Mouse (Mus musculus) embryo, embryonic 9.5 days (tissue): Measurements from ENCODE around the gene Tac4.

Source experiments
- DNase-seq: peaks from one replicate; pipeline ENCODE4 v3.0.0-alpha.2; 2017; ENCODE audit errors: extremely low spot score

Gene Tac4

DNA sequence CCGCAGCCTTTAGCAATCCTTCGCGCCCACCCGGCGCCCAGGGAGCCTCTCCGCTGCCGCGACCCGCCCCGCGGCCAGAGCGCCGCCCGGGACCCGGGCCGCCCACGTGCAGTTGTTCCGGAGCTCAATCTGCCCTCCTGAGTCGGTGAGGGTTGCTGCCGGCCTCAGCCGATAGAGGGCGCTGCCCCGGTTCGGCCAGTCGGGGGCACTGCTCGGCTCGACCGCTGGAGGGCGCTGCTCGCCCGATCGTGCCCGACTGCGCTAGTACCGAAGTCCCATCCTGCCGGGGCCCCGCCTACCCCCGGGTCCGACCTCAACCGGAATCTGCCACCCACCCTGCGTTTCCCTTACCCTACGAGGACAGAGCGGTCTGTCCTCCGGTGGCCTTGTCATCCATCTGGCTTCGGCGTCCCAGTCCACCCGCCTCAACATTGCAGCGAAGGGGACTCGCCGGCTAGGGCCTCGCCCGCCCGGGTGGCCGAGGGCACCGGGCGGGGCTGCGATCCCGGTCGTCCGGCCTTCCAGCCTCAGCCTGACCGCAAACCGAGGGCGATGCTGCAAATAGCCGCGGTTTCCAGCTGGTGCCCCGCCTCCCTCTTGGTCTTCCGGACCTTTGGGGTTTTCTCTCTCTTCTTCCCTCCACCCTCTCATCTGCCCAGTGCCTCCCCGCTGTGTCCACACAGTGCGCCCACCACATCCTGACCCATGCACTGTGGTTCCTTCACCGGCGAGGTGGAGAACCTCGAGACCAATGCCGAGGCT lies 2.1 kb upstream of the Tac4 start:
- peak; percentile 97 for DNase-seq

DNA sequence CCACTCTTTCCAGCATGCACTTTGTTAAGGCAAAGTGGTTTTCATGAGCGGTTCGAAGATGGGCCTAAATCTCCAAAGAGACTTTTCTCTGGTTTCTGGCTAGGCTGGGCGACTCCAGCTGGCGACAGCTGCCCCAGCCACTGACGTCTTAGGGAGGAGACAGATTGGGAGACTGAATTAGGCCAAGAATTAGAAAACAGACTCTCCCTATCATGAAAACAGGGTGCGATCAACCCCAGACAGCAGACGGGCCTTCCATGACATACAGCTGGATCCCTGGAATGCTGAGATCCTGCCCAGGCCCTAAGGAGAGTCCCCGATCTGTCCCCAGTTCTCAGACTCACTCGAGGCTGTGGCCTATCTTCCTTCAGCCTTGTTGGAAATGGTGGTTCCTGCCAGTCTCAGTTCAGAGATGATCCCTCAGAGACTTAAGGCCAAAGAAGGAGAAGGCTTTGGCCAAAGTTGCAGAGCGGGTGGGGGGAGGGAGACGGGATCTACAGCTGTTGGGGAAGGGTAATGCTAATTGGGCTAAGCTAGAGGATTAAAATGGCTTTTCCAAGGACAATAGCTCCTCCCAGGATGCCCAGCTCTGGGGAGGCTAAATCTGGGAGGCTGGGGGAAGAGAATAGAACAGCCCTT lies 2.6 kb downstream of the Tac4 start:
- DNase-seq, result no peak

DNA sequence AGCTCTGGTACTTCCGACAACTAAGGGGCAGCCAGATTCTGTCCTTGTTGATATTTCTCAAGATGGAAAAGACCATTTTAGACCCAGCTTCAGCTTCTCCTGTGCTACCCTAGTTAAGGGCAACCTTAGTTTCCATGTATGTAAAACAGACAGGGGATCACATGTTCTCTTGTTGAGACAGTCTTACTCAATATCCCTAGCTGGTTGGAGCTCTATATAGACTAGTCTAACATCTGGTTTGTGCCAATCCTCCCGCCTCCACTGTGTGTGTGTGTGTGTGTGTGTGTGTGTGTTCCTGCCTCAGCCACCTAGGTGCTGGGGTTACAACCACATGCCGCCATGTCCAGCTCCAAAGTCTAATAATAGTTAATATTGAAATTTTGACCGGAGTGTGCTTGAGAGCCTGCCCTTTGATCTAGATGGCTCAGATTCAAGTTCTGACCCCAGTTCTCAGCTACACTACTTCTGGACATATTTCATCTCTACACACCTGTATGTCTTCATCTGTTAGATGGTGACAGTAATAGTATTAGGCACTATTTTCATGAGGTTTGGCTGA lies 3.2 kb downstream of the Tac4 start:
- DNase-seq, result no peak

DNA sequence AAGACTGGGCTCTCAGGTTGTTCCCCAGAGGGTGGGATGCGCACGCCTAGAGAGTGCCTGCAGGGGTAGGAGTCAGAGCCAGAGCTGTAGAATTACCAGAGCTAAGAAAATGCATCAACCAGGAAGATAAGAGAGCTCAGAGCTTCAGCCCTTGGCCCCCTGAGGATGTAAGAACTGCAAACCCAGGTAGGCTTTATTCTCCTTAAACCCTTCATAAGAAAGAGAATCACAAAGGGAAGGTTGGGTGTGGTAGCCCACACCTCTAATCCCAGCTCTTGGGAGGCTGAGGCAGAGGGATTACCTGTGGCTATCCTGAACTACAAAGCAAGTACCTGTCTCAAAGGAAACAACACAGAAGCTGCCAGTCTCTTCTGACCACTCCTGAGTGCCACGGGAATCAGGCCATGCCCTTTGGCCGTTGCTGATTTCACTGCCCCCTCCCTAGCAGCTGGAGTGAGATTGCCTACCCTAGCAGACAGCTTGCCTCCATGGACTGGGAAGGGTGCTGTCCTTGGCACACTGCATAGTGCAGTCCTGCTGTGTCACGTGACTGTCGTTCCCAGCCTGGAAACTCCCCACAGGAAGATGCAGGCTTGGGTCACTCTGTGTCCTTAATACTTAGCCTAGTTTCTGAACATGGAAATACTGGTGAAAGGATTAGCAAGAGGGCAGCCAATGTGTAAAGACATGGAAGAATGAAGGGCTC lies 5.4 kb downstream of the Tac4 start:
- DNase-seq, result no peak

DNA sequence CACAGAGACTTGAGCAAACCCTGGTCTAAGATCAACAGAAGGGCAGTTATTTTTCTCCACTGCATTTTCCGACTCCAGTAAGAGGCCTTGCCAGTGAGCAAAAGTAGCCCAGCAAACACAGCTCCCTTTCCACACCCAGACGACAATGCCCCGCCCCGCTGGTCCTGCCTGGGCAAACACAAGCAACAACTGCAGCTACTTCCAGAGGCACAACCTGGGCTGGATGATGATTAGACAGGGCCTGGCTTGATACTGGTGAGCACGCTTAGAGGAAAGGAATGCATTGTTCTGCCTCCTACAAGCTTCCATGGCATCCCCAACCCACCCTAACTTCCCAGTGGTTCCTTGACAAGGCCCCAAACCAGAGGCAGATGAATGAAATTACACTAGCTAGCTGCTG lies 12.3 kb downstream of the Tac4 start:
- no peak for DNase-seq

DNA sequence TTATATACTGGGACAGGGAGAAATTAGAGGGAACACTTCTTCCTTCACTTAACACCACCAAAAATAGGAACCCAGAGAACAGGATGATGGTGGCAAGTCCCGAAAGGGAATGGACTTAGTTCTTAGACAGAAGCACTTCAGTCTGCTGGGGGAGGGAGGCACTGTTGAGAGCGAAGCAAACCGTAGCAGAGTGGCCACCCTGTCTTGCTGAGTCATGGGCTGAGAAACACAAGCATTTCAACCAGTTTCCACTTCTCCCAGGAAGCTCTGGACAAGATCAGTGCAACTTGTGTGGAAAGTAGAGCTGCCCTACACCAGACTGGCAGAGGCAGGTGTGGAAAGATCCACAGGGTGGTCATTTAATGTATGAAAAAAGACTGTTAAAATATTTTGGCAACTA lies 13.3 kb downstream of the Tac4 start:
- DNase-seq, result no peak

DNA sequence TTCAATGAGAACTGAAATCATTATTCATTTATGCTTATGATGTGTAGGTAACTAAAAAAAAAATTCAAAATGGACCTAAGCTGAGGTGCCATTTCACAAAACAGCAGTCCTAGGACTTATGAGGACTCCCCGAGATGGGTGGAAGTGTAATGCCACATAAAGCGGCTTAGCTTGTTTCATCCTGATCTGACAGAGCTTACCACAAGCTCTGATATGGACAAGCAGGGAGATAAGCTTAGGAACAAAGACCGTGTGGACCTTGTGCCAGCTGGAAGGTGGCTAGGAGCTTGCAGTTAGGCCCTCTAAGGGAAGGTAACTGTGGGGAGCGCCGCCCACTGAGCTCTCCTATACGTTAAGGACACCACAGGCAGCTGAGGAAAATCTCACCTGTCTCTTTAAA lies 14.7 kb downstream of the Tac4 start:
- no peak for DNase-seq

DNA sequence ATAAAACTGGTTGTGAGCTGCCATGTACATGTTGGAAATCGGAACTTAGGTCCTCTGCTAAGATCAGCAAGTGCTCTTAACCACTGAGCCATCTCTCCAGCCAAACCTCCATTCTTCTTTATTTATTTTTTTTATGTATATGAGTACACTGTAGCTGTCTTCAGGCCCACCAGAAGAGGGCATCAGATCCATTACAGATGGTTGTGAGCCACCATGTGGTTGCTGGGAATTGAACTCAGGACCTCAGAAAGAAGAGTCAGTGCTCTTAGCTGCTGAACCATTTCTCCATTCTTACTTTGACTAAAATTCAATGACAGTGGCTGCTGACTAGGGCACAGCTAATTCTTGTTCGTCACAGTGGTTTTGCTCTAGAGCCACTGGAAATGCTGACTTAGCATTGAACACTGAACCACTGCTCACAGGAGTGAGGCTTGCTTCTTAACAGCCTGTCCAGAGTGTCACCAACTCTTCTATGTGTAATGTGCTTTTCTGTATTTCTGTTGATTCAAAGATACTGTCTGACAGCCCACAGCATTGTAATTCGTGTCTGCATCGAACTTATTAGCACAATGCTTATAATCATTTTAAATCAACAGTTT lies 17.8 kb downstream of the Tac4 start:
- DNase-seq, result no peak

DNA sequence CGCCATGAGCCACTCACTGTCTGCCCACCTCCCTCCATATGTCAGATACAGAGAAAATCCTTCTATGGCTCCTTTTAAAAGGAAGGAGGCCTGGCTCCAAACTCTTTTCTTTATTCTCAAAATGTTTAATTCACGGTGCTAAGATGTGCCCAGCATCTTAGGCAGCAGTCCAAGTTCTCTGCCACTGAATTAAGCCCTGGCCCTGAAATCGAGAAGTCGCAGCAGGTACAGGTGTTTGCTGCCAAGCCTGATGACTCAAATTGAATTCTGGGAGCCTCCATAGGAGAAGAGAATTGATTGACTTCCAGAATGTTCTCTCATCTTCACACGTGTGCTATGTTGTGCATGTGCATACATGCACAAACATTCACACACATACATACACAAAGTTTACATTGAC lies 21.0 kb downstream of the Tac4 start:
- DNase-seq, result no peak

DNA sequence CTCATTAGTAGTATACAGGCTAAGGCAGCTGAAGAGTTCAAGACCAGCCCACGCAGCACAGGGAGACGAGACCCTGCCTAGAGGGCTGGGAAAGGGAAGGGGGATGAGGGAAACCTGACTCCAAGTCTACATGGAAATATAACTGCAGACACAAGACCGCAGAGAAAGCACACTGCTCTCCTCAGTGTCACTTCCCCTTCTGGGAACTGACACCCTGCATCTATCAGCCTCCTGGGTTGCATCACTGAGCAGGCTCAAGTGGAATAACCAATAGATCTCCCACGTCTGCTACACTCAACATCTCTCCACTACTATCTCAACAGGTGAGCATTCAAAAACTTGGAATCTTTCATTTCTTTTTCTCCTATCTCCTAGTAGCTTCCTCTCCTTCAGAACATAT lies 30.7 kb downstream of the Tac4 start:
- no peak for DNase-seq

DNA sequence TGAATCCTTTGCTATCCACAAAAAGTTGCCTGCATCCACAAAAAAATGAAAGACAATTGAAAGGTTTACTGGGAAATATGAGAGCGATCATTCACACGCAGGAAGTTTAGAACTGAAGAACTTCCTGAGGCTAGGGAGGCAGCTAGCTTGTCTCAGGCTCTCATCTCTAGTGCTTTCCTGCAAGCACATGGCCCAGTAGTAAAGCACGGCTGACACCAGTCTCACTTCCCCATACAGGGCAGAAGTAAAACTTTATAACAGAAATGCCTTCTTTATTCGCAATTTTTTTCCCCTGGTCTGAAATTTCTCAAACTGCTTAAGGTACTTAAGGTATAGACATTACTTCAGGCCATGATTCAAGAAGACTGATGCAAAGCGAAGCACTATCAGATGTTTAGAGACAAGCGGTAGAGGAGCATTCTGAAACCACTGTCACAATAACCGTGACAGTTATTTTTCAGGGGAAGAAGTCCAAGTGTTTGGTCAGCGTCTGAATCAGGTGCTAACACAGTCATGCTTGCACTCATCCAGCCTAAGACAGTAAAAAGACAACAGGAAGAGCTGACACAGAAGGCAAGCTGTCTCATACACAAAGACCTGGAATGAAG lies 31.8 kb downstream of the Tac4 start:
- DNase-seq, result no peak

DNA sequence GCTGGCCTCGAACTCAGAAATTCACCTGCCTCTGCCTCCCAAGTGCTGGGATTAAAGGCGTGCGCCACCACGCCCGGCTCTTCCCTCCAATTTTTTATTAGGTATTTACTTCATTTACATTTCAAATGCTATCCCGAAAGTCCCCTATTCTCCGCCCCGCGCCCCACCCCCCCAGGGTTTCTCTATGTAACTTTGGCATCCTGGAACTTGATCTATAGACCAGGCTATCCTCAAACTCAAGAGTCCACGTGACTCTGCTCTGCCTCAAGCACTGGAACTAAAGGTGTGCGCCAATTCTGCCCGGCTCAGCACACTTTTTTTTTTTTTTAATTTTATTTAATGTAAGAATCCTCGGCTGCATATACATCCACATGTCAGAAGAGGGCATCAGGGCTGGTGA lies 34.4 kb downstream of the Tac4 start:
- DNase-seq, result no peak

DNA sequence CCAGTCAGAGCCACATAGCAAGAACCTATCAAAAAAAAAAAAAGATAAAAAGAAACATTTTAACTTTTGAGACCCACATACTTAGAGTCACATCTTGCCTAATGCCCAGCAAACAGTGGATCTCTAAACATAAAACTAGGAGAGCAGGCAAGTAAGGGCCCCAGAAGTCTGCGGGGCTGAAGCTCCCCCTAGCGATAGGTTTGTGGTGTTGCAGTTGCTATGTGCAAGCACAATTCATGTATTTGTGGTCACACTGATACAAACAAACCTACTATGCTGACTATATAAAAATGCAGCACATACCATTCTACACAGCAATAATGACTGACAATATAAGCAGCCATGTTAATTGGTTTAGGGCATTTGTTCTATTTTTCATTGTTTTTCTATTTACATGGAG lies 36.8 kb downstream of the Tac4 start:
- DNase-seq, result peak; percentile 20

DNA sequence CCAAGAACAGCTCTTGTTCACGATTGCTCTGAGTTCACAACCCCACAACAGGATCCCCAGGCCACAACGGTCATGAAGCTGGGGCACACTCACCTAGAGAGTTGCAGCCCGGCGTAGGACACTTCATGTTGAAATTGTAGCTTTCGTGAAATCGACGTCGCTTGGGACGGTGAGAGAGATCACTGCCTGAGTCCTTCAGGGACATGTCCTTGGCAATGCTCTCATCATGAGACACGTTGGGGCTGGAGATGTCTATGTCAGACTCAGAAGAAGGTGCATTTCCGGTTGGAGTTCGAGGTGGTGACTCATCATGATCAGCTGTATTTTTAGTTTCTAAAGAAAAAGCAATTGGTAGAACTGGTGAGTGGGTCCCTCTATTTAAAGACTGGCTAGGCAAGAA lies 38.6 kb downstream of the Tac4 start:
- no peak for DNase-seq

DNA sequence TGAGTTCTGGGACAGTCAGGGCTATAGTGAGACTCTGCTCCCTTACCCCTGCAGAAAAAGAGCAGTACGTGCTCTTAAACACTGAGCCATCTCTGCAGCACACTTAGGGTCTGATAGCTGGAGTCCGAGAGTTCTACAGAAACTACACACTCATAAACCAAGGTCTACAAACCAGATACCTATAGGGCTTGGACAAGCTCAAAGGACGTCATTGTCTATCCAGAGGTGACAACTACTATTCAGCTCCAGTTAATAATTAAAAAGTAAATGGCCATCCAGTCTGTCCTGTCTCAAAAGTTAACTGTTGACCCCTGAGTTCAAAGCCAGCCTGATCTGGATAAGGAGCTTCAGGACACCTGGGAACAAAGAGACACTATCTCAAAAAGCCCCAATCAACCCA lies 40.4 kb downstream of the Tac4 start:
- no peak for DNase-seq

DNA sequence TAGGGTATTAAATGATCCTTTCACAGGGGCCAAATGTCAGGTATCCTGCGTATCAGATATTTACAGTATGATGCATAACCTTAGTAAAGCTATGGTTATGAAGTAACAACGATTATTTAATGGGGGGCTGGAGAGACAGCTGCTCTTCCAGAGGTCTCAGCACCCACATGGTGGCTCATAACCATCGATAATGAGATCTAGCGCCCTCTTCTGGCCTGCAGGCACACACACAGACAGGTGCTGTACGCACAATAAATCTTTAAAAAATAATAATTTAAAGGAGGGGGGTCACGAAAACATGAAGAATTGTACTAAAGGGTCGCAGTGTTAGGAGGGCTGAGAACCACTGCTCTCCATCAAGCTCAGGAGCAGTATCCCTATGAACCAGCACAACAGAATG lies 44.3 kb downstream of the Tac4 start:
- DNase-seq, result no peak

DNA sequence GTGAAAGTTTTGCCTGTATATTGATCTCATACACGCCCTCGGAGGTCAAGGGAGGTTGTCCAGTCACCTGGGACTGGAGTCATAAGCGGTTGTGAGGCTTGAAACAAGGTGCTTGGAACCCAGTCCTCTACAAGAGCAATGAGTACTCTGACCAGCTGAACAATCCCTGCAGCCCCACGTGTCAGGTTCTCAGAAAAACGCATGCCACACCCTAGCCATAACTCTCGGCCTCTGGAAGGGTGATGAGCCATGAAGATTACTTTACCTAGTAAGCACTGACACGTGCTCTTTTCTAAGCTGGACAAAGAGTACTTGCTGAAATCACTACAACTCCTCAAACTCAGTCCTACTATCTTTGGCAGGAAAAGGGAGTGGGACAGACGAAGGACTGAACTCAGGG lies 46.2 kb downstream of the Tac4 start:
- no peak for DNase-seq

DNA sequence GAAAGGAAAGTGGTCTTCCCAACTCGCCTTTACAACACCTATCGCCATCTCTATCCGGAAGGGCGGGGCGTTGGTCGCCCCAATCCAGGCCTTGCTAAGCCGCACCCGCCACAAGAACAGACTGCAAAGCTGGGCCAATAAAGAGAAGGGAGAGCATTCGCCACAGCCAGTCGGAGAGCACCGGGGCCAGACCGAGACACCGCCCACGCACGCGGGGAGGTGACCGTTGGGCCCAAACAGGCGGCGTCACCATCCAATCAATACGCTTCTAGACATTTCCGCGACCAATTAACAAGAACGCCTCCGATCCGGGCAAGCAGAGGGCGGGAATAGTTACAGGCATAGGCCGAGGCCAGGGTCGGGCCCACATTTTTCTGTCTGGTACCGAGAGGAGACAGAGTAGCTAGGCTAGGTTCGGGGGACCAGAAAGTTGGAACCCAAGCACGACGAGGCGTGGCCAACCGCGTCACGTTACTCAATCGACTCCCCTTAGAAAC lies 48.2 kb downstream of the Tac4 start:
- DNase-seq, result peak; percentile 95

DNA sequence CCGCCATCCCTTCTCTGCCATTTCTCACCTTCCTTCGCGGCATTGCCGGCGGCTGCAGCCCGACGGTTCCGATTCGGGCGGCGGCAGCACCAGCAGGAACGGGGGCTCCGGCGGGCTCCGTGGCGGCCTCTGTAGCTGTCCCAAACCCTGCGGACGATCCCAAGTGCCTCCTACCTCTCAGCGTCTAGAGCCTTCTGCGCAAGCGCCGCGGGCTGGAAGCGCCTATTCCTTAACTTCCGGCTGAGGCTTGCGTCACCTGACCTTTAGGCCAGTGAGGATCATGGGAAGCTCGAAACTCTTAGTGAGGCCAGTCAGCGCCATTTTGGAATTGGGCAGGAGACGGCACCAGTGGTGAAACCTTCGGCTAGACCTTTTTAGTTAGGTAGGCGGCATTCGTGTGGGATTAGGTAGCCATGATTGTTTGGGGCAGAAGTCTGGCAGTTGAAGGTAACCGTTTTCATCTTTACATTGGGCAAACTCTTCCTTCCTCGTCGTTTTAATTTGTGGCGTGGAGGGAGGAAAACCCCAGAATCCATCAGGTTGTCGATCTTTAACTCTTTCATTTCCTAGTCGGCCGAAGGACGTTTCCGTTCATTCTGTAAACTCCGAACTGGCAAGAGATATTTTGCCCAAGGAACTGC lies 48.8 kb downstream of the Tac4 start, which contains the start of gene Kat7:
Gene Kat7, minus strand, starts transcription at position 240 of the 641 bp plus-strand sequence.
- DNase-seq, result peak; percentile 93

DNA sequence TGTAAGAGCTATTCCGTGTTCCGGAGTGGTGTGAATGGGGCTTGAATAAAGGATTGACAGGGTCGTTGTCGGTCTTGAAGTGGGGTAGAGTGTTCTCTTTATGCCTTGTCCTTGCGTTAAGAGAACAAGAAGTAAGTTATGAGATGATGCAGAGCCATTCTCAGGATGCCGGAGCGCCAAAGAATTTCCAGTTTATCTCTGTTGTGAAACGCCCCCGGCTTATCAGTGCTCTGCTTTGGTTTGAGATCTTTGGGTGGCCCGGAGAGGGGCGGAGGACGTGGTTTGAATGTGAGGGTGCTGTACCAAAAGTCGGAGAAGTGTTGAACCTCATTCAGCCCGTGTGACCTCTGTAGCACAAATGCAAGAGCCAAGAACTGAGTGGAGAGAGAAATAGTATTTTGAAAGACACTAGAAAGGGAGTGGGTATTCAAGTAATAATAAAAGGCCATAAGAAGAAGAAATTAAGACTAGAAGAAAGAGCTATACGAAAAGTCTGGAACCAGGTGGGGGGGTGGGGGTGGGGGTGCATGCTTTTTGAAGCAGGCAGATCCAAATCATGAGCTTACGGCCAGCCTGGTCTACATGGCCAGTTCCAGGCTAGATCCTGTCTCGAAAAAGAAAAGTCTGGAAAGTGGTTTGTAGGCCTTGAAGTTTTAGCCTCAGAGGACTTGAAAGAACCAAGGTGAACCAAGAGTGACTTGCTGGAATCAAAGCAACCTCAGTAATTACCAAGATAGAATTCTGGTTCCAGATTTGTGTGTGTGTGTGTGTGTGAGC lies 49.5 kb downstream of the Tac4 start:
- DNase-seq, result no peak
